Mouse (Mus musculus): ENCODE data around the gene Rpl21.

DNA sequence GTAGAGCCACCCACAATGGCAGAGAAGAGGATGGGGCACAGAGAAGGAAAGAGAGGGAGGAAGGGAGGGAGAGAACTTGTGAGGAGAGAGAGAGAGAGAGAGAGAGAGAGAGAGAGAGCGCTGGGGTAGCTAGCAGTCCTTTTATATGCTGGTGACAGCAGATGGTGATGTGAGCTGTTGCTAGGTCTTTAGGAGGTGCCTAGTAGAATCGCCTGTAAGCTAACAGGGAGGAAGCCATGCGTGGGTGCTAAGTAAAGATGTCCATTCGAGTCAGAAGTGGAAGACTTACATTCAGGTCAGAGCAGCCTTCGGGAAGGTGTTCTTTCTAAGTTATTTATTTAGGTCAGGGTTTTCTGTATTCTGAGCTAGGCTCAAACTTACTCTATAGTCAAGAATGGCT, 22.7 kb upstream of the Rpl21 start:
- TF ChIP-seq CTCF (IDR thresholded peaks at IDR 0.05; ENCODE audit: low read depth) (no peak), EP300 (optimal IDR thresholded peaks at IDR 0.05) (no peak)
